In genomic region chr3:121365131-121365530, GRCm38 (mm10) we compare ENCODE assay signal across 14 mouse cellular contexts.
DNase-seq lines count a peak whose midpoint lies in the region; ATAC-seq lines count a peak whose summit lies in the region.
"Had no signal": no experiment of that assay in that cellular context is flagged by ENCODE, and none has a peak within 500 bp of the region (broad histone marks: within the 10 kb centered on the region; RNA-seq: fewer than 3 reads in every experiment).

No protein-coding gene starts in this region.

- H3K9me3 ChIP-seq in heart, embryonic 13.5 days: 0 out of 2 replicates have a peak, but pooled peaks cover 4% of the 10 kb centered on the region
- H3K9me3 ChIP-seq in embryonic facial prominence, embryonic 13.5 days: no peaks in the 10 kb centered on the region
- no peaks in the 10 kb centered on the region for H3K9me3 ChIP-seq in kidney, embryonic 16.5 days (ENCODE audit: low read length)
- H3K9me3 ChIP-seq in lung, embryonic 15.5 days: no peaks in the 10 kb centered on the region
- no peaks in the 10 kb centered on the region for H3K9me3 ChIP-seq in liver, embryonic 11.5 days (ENCODE audit: control insufficient read depth, low read length)
- H3K9me3 ChIP-seq: G1E had no signal

- 55% methylated on average over 8 of the region's 8 CpGs for WGBS in heart, embryonic 13.5 days
- WGBS in embryonic facial prominence, embryonic 13.5 days: 48% methylated on average over 8 of the region's 8 CpGs
- 61% methylated on average over 8 of the region's 8 CpGs for WGBS in kidney, embryonic 16.5 days
- 57% methylated on average over 8 of the region's 8 CpGs for WGBS in lung, embryonic 15.5 days
- 55% methylated on average over 8 of the region's 8 CpGs for whole genome bisulfite sequencing in liver, embryonic 11.5 days

- no peak for DNase-seq in heart, postnatal 14 days
- no peak for DNase-seq in ovary, postnatal 14 days (ENCODE audit: low spot score)
- DNase-seq in urinary bladder, postnatal 10 days (ENCODE audit: low spot score): no peak
- no peak for DNase-seq in liver, embryonic 11.5 days (ENCODE audit: low spot score)
- DNase-seq: cerebellum, adult 18-20 months; right cerebral cortex, postnatal 25 days had no signal

- intact Hi-C loops in heart, postnatal 14 days (cut with DNase I): loop anchor here (2.0 kb wide), 2 partner anchors 20 to 62 kb away; partner anchors contain the start of gene Cnn3

- no peak overlapping the region for H3K4me3 ChIP-seq in heart, embryonic 13.5 days
- no peak overlapping the region for H3K4me3 ChIP-seq in embryonic facial prominence, embryonic 13.5 days
- H3K4me3 ChIP-seq in kidney, embryonic 16.5 days (ENCODE audit: low read length): no peak overlapping the region
- no peak overlapping the region for H3K4me3 ChIP-seq in lung, embryonic 15.5 days
- no peak overlapping the region for H3K4me3 ChIP-seq in liver, embryonic 11.5 days (ENCODE audit: low read depth, low read length)

- no peak overlapping the region for H3K9ac ChIP-seq in heart, embryonic 13.5 days
- H3K9ac ChIP-seq in embryonic facial prominence, embryonic 13.5 days: no peak overlapping the region
- no peak overlapping the region for H3K9ac ChIP-seq in kidney, embryonic 16.5 days (replicated peaks; ENCODE audit: low read length)
- no peak overlapping the region for H3K9ac ChIP-seq in lung, embryonic 15.5 days
- no peak overlapping the region for H3K9ac ChIP-seq in liver, embryonic 11.5 days (ENCODE audit: low read depth, low read length)

- H3K27me3 ChIP-seq in heart, embryonic 13.5 days (replicated peaks): no peaks in the 10 kb centered on the region
- no peaks in the 10 kb centered on the region for H3K27me3 ChIP-seq in embryonic facial prominence, embryonic 13.5 days
- H3K27me3 ChIP-seq in kidney, embryonic 16.5 days (ENCODE audit: insufficient read depth, low read length): no peaks in the 10 kb centered on the region
- no peaks in the 10 kb centered on the region for H3K27me3 ChIP-seq in lung, embryonic 15.5 days
- H3K27me3 ChIP-seq in liver, embryonic 11.5 days (replicated peaks; ENCODE audit: control insufficient read depth, insufficient read depth, low read length): no peaks in the 10 kb centered on the region

- H3K36me3 ChIP-seq in heart, embryonic 13.5 days: no peaks in the 10 kb centered on the region
- H3K36me3 ChIP-seq in embryonic facial prominence, embryonic 13.5 days: no peaks in the 10 kb centered on the region
- no peaks in the 10 kb centered on the region for H3K36me3 ChIP-seq in kidney, embryonic 16.5 days (ENCODE audit: insufficient read depth, low read length)
- no peaks in the 10 kb centered on the region for H3K36me3 ChIP-seq in lung, embryonic 15.5 days
- no peaks in the 10 kb centered on the region for H3K36me3 ChIP-seq in liver, embryonic 11.5 days (ENCODE audit: control insufficient read depth, insufficient read depth, low read length)

- peaks cover 7% of the 10 kb centered on the region; the same call in 1 of the 2 replicates for H3K4me1 ChIP-seq in heart, embryonic 13.5 days
- H3K4me1 ChIP-seq in embryonic facial prominence, embryonic 13.5 days: peaks cover 16% of the 10 kb centered on the region
- no peaks in the 10 kb centered on the region for H3K4me1 ChIP-seq in kidney, embryonic 16.5 days (ENCODE audit: insufficient read depth, low read length)
- H3K4me1 ChIP-seq in lung, embryonic 15.5 days: no peaks in the 10 kb centered on the region
- 0 out of 2 replicates have a peak, but pooled peaks cover 5% of the 10 kb centered on the region for H3K4me1 ChIP-seq in liver, embryonic 11.5 days (replicated peaks; ENCODE audit: control insufficient read depth, insufficient read depth, low read length)

- H3K27ac ChIP-seq in heart, embryonic 13.5 days (replicated peaks): peak overlapping the region; percentile 28; the same call in 1 of the 2 replicates
- H3K27ac ChIP-seq in embryonic facial prominence, embryonic 13.5 days: peak overlapping the region; percentile 74
- H3K27ac ChIP-seq in kidney, embryonic 16.5 days (ENCODE audit: low read length): peak overlapping the region; percentile 52
- peak overlapping the region; percentile 54 for H3K27ac ChIP-seq in lung, embryonic 15.5 days
- H3K27ac ChIP-seq in liver, embryonic 11.5 days (ENCODE audit: low read depth, low read length): no peak overlapping the region
- H3K27ac ChIP-seq: macrophage had no signal

- no peak overlapping the region for H3K4me2 ChIP-seq in heart, embryonic 13.5 days
- no peak overlapping the region for H3K4me2 ChIP-seq in embryonic facial prominence, embryonic 13.5 days
- H3K4me2 ChIP-seq in kidney, embryonic 16.5 days (replicated peaks; ENCODE audit: low read depth, low read length): no peak overlapping the region
- no peak overlapping the region for H3K4me2 ChIP-seq in lung, embryonic 15.5 days
- H3K4me2 ChIP-seq in liver, embryonic 11.5 days: no peak overlapping the region
- H3K4me2 ChIP-seq: heart, embryonic 11.5 days had no signal

- ATAC-seq in heart, embryonic 13.5 days (ENCODE audit: extremely low read depth, insufficient number of reproducible peaks, low FRiP score, low TSS enrichment): no peak
- ATAC-seq in embryonic facial prominence, embryonic 13.5 days (ENCODE audit: insufficient number of reproducible peaks, insufficient read depth, low FRiP score, low TSS enrichment, low read depth): no peak
- no peak for ATAC-seq in kidney, embryonic 16.5 days (ENCODE audit: low FRiP score, low TSS enrichment)
- no peak for ATAC-seq in lung, embryonic 15.5 days (ENCODE audit: borderline replicate concordance, extremely low read depth, low FRiP score, low TSS enrichment)
- no peak for ATAC-seq in liver, embryonic 11.5 days (replicated peaks; ENCODE audit: low FRiP score)
- ATAC-seq: hindbrain, embryonic 16.5 days had no signal
